Mouse (Mus musculus): ENCODE data around the gene Mks1. TPM values are rescaled to one million over a fixed set of nuclear protein-coding genes. Genes with fewer than 3 reads are reported as not detected.
A peak's percentile ranks its signal among the peaks of the same experiment; 100 is the strongest.

Gene Mks1
- 14.2 and 21.1 TPM in 2 replicates for total RNA-seq (2012; rRNA removed)

DNA sequence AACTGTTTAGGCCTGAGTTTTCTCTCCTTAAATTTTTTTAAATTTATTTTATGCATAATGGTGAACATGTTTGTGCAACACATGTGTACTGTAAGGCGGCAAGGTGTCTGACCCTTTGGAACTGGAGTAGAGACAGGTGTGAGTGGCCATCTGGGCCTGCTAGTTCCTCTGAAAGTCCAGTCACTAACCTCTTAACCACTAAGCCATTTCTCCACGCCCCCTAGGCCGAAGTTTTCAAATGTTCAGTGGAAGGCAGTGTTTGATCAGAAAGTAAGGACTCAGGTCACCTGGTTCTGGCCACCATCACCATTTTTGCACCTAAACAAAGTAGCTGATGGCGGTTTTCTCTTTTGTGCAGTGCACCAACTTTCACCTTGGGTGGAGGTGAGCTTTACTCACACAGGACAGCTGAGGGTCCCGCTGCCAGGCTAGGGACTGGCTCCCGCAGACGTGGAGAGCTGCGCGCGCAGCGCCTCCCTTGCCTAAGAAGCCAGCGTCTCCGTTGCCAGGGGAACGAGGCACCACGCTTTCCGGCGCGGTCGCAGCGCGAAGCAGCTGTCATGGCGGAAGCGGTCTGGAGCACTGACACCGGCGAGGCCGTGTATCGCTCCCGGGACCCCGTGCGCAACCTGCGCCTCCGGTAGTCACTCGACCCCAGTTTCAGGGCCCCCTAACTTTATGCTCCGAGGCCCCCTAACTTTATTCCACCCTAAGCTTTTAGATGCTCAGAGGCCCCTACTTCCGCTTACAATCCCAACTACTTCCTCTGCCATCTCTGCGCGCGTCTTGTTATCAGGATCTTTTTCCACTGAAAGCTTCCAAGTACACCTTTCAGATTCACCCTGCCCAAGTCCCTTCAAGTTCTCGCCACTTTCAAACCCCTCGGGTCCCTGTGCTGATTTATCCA lies at the start of gene Mks1:
TSS of gene Mks1 (plus strand) at position 526 of the 907 bp plus-strand sequence.
- in situ Hi-C loops (cut with MboI; ENCODE audit: low sequenced_read_pairs in 2 of 2, unreplicated experiment in 2 of 2), result no loop called here
- Histone ChIP-seq H3K4me1 (ENCODE audit: control insufficient read depth in 2 of 2, insufficient read depth in 2 of 2, low read length in 2 of 2, poor library complexity in 1 of 2) (peaks cover 2 to 13% of the 10 kb centered on the region in 2 experiments; a peak in 3 of 4 replicates), H3K4me3 (ENCODE audit: insufficient read depth in 1 of 2, low read depth in 1 of 2, low read length in 2 of 2, poor library complexity in 1 of 2, severe bottlenecking in 1 of 2) (peak within 1 kb of the TSS; percentile 70 to 74), H3K27ac (ENCODE audit: insufficient read depth, low read depth, low read length, poor library complexity, severe bottlenecking) (no peak within 1 kb of the TSS), H3K9me3 (ENCODE audit: control insufficient read depth, insufficient read depth, low read depth, low read length) (no peaks in the 10 kb centered on the region), H3K9ac (ENCODE audit: insufficient read depth, low read depth, low read length, poor library complexity, severe bottlenecking) (peak within 1 kb of the TSS; percentile 82), H3K36me3 (ENCODE audit: control insufficient read depth, insufficient read depth, low read length, poor library complexity, severe bottlenecking) (peaks cover 12% of the 10 kb centered on the region; the same call in 1 of the 2 replicates)
- DNase-seq (ENCODE audit: low read depth, low spot score), result peak; percentile 93
- no peak for TF ChIP-seq ZC3H11A (IDR thresholded peaks at IDR 0.05; ENCODE audit: borderline replicate concordance, low read depth, low read length)
- peak; percentile 28; the same call in 1 of the 2 replicates for TF ChIP-seq HCFC1 (IDR thresholded peaks at IDR 0.05; ENCODE audit: borderline replicate concordance, insufficient read depth, low read length)

DNA sequence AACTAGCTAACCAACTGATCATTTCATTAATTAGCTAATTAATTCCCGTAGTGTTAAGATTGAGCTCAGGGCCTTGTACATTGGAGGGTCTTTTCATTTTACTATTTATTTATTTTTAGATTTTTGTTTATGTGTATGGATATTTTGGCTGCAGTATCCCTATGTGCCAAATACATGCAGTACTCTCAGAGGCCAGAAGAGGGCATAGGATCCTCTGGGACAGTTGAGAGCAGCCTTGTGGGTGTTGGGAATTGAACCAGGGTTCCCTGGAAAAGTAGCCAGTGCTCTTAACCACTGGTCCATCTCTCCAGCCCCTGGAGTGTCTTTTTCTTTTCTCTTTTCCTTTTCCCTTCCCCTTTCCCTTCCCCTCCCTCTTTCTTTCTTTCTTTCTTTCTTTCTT lies 47.6 kb upstream of the Mks1 start:
- Histone ChIP-seq H3K27ac (ENCODE audit: insufficient read depth, low read depth, low read length, poor library complexity, severe bottlenecking) (no peak overlapping the region), H3K4me1 (ENCODE audit: control insufficient read depth in 2 of 2, insufficient read depth in 2 of 2, low read length in 2 of 2, poor library complexity in 1 of 2) (0 out of 4 replicates have a peak, but pooled peaks cover 0 to 5% of the 10 kb centered on the region in 2 experiments)
- in situ Hi-C loops (cut with MboI; ENCODE audit: low sequenced_read_pairs in 2 of 2, unreplicated experiment in 2 of 2), result no loop called here

DNA sequence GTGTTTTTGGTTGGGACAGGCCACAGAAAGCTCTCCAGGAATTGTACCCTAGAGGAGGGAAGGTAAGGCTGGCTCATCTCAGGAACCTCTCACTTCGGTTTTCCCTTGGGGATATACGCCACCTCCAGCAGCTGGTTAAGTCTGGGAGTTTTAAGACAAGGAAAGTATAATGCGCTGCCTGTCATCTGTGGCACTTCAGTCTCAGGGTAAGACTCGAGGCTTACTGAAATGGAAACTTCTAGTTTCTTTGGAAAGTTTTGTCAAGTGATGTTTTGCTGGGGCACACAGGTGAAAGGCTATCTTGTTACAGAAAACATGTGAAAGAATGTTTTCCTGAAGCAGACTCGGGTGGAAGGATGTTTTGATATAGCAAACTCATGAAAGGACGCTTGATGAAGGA lies 45.6 kb upstream of the Mks1 start:
- 0 out of 4 replicates have a peak, but pooled peaks cover 0 to under 1% of the 10 kb centered on the region in 2 experiments for H3K4me1 ChIP-seq (ENCODE audit: control insufficient read depth in 2 of 2, insufficient read depth in 2 of 2, low read length in 2 of 2, poor library complexity in 1 of 2)
- H3K27ac ChIP-seq (ENCODE audit: insufficient read depth, low read depth, low read length, poor library complexity, severe bottlenecking), result no peak overlapping the region
- TF ChIP-seq HCFC1 (IDR thresholded peaks at IDR 0.05; ENCODE audit: borderline replicate concordance, insufficient read depth, low read length) (no peak), CHD2 (IDR thresholded peaks at IDR 0.05; ENCODE audit: low read depth, low read length) (no peak), ZC3H11A (IDR thresholded peaks at IDR 0.05; ENCODE audit: borderline replicate concordance, low read depth, low read length) (no peak), MAFK (IDR thresholded peaks at IDR 0.05; ENCODE audit: insufficient read depth, low read depth, low read length) (no peak), ZNF384 (IDR thresholded peaks at IDR 0.05; ENCODE audit: low read depth, low read length) (no peak)
- no peaks in the 10 kb centered on the region for H3K36me3 ChIP-seq (ENCODE audit: control insufficient read depth, insufficient read depth, low read length, poor library complexity, severe bottlenecking)
- H3K9me3 ChIP-seq (ENCODE audit: control insufficient read depth, insufficient read depth, low read depth, low read length), result no peaks in the 10 kb centered on the region
- no peak overlapping the region for H3K9ac ChIP-seq (ENCODE audit: insufficient read depth, low read depth, low read length, poor library complexity, severe bottlenecking)
- in situ Hi-C loops (cut with MboI; ENCODE audit: low sequenced_read_pairs in 2 of 2, unreplicated experiment in 2 of 2), result no loop called here
- DNase-seq (ENCODE audit: low read depth, low spot score), result no peak
- no peak overlapping the region for H3K4me3 ChIP-seq (ENCODE audit: insufficient read depth in 1 of 2, low read depth in 1 of 2, low read length in 2 of 2, poor library complexity in 1 of 2, severe bottlenecking in 1 of 2)

More for the DNA sequence above, 47.6 kb upstream of the Mks1 start:
- TF ChIP-seq MAFK (IDR thresholded peaks at IDR 0.05; ENCODE audit: insufficient read depth, low read depth, low read length) (no peak), ZNF384 (IDR thresholded peaks at IDR 0.05; ENCODE audit: low read depth, low read length) (no peak), ZC3H11A (IDR thresholded peaks at IDR 0.05; ENCODE audit: borderline replicate concordance, low read depth, low read length) (0 out of 2 replicates have a peak, but pooled peaks have one; percentile 39), HCFC1 (IDR thresholded peaks at IDR 0.05; ENCODE audit: borderline replicate concordance, insufficient read depth, low read length) (no peak), CHD2 (IDR thresholded peaks at IDR 0.05; ENCODE audit: low read depth, low read length) (no peak)
- DNase-seq (ENCODE audit: low read depth, low spot score), result peak; percentile 55
- Histone ChIP-seq H3K9me3 (ENCODE audit: control insufficient read depth, insufficient read depth, low read depth, low read length) (no peaks in the 10 kb centered on the region), H3K36me3 (ENCODE audit: control insufficient read depth, insufficient read depth, low read length, poor library complexity, severe bottlenecking) (no peaks in the 10 kb centered on the region), H3K9ac (ENCODE audit: insufficient read depth, low read depth, low read length, poor library complexity, severe bottlenecking) (no peak overlapping the region), H3K4me3 (ENCODE audit: insufficient read depth in 1 of 2, low read depth in 1 of 2, low read length in 2 of 2, poor library complexity in 1 of 2, severe bottlenecking in 1 of 2) (no peak overlapping the region)

DNA sequence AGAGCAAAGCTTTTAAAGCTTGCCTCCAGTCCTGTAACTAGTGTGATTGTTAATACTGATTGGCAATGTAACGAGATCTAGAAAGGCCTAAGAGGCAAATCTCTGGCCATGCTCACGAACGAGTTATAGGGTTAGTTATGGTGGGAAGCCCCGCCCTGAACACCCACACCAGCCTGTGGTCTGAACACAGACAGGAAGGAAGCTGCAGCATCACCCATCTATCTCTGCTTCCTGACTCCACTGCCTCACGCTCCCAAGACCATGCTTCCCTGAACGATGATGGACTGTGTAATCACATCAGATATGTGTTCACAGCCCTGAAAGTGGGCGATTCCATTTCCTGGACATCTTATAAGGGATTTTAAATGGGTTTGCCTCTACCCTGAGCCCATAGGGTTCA lies 44.8 kb upstream of the Mks1 start:
- Histone ChIP-seq H3K9ac (ENCODE audit: insufficient read depth, low read depth, low read length, poor library complexity, severe bottlenecking) (no peak overlapping the region), H3K36me3 (ENCODE audit: control insufficient read depth, insufficient read depth, low read length, poor library complexity, severe bottlenecking) (no peaks in the 10 kb centered on the region), H3K9me3 (ENCODE audit: control insufficient read depth, insufficient read depth, low read depth, low read length) (no peaks in the 10 kb centered on the region), H3K27ac (ENCODE audit: insufficient read depth, low read depth, low read length, poor library complexity, severe bottlenecking) (no peak overlapping the region), H3K4me1 (ENCODE audit: control insufficient read depth in 2 of 2, insufficient read depth in 2 of 2, low read length in 2 of 2, poor library complexity in 1 of 2) (no peaks in the 10 kb centered on the region), H3K4me3 (ENCODE audit: insufficient read depth in 1 of 2, low read depth in 1 of 2, low read length in 2 of 2, poor library complexity in 1 of 2, severe bottlenecking in 1 of 2) (no peak overlapping the region)
- no peak for DNase-seq (ENCODE audit: low read depth, low spot score)
- in situ Hi-C loops (cut with MboI; ENCODE audit: low sequenced_read_pairs in 2 of 2, unreplicated experiment in 2 of 2), result no loop called here
- no peak for TF ChIP-seq CHD2 (IDR thresholded peaks at IDR 0.05; ENCODE audit: low read depth, low read length)
- no peak for TF ChIP-seq MAFK (IDR thresholded peaks at IDR 0.05; ENCODE audit: insufficient read depth, low read depth, low read length)
- TF ChIP-seq HCFC1 (IDR thresholded peaks at IDR 0.05; ENCODE audit: borderline replicate concordance, insufficient read depth, low read length), result no peak
- no peak for TF ChIP-seq ZC3H11A (IDR thresholded peaks at IDR 0.05; ENCODE audit: borderline replicate concordance, low read depth, low read length)
- no peak for TF ChIP-seq ZNF384 (IDR thresholded peaks at IDR 0.05; ENCODE audit: low read depth, low read length)

All from ES-E14 (cell line).